Mouse (Mus musculus) CH12.LX (cell line): ENCODE measurements at regions not wholly inside any gene's neighbourhood (a gene's known extent, or its start where the extent isn't known, plus 50 kb on each side); places are given as distances from the start of the nearest gene placed in this dataset.

Experiments used
- DNase-seq: peaks from one replicate; pipeline ENCODE4 v3.0.0-alpha.2; 2013; ENCODE audit errors: extremely low read depth
- H3K27ac ChIP-seq: 2 replicates; pipeline ENCODE4 v1.5.1; 2012; ENCODE audit warnings: low read depth, mild to moderate bottlenecking, control low read depth, moderate library complexity; ENCODE audit not compliant: insufficient read depth
- H3K27me3 ChIP-seq: replicated peaks from 2 replicates; pipeline ENCODE3; 2012; ENCODE audit warnings: inconsistent platforms
- H3K36me3 ChIP-seq, 2 experiments: replicated peaks in 1 of 2; 2 replicates each; pipeline versions ENCODE3 to v1.6.1; 2012; ENCODE audit warnings: inconsistent platforms in 1 of 2, low read length in 1 of 2, mild to moderate bottlenecking in 1 of 2, mixed read lengths in 1 of 2, moderate library complexity in 1 of 2; ENCODE audit not compliant: control insufficient read depth in 1 of 2, insufficient read depth in 1 of 2
- H3K4me1 ChIP-seq, 2 experiments: 2 replicates each; pipeline ENCODE4 v1.6.1; 2012; ENCODE audit warnings: inconsistent platforms in 1 of 2, moderate library complexity in 1 of 2; ENCODE audit not compliant: insufficient read depth in 2 of 2, control insufficient read depth in 1 of 2
- H3K4me2 ChIP-seq: 2 replicates; pipeline ENCODE4 v1.6.1; 2012; ENCODE audit warnings: low read depth, mild to moderate bottlenecking, control low read depth; ENCODE audit not compliant: poor library complexity, insufficient read depth, severe bottlenecking
- H3K4me3 ChIP-seq, 3 experiments: fragments of 150-350 bp in 1 of 3; sonication (generic) in 1 of 3; replicated peaks in 1 of 3; 2 replicates each; pipeline versions ENCODE3 to v1.5.1; 2011 to 2012; ENCODE audit warnings: low read depth in 2 of 3, low read length in 2 of 3, mild to moderate bottlenecking in 2 of 3, moderate library complexity in 2 of 3, control low read depth in 1 of 3, improper control_type of control experiment in 1 of 3, inconsistent platforms in 1 of 3, mixed read lengths in 1 of 3; ENCODE audit not compliant: poor library complexity in 1 of 3
- H3K79me2 ChIP-seq: replicated peaks from 2 replicates; pipeline ENCODE4 v1.6.1; 2012; ENCODE audit warnings: mild to moderate bottlenecking, moderate library complexity; ENCODE audit not compliant: control insufficient read depth, poor library complexity, insufficient read depth, severe bottlenecking; ENCODE audit errors: extremely low read depth
- H3K9ac ChIP-seq: 2 replicates; pipeline ENCODE4 v1.6.1; 2012; ENCODE audit warnings: low read depth, mild to moderate bottlenecking, control low read depth, moderate library complexity; ENCODE audit not compliant: insufficient read depth
- H3K9me3 ChIP-seq: replicated peaks from 2 replicates; pipeline ENCODE3; 2012; ENCODE audit warnings: low read length, inconsistent platforms, mixed read lengths
- BHLHE40 ChIP-seq: IDR thresholded peaks from 2 replicates; pipeline ENCODE4 v1.6.1; 2011; ENCODE audit warnings: mild to moderate bottlenecking, low read depth, low read length, improper control_type of control experiment
- CHD2 ChIP-seq: IDR thresholded peaks from 2 replicates; pipeline ENCODE4 v1.6.1; 2011; ENCODE audit warnings: low read length, improper control_type of control experiment
- ELF1 ChIP-seq: IDR thresholded peaks from 2 replicates; pipeline ENCODE4 v1.6.1; 2014; ENCODE audit warnings: low read depth, mild to moderate bottlenecking, inconsistent platforms, low read length, improper control_type of control experiment
- EP300 ChIP-seq: IDR thresholded peaks from 2 replicates; pipeline ENCODE4 v1.6.1; 2011; ENCODE audit warnings: low read length, improper control_type of control experiment
- GABPA ChIP-seq: IDR thresholded peaks from 2 replicates; pipeline ENCODE4 v1.6.1; 2012; ENCODE audit warnings: low read depth, low read length, improper control_type of control experiment, inconsistent platforms; ENCODE audit not compliant: insufficient replicate concordance
- HCFC1 ChIP-seq: IDR thresholded peaks from 2 replicates; pipeline ENCODE4 v1.6.1; 2012; ENCODE audit warnings: low read depth, mild to moderate bottlenecking, inconsistent platforms, low read length, improper control_type of control experiment
- IRF4 ChIP-seq: IDR thresholded peaks from 2 replicates; pipeline ENCODE4 v1.6.1; 2014; ENCODE audit warnings: low read depth, mild to moderate bottlenecking, inconsistent platforms, low read length, improper control_type of control experiment
- JUN ChIP-seq: IDR thresholded peaks from 2 replicates; pipeline ENCODE4 v1.6.1; 2011; ENCODE audit warnings: low read depth, mild to moderate bottlenecking, low read length, improper control_type of control experiment, moderate library complexity; ENCODE audit not compliant: insufficient read depth
- KAT2A ChIP-seq: IDR thresholded peaks from 2 replicates; pipeline ENCODE4 v1.6.1; 2012; ENCODE audit warnings: low read length, improper control_type of control experiment, inconsistent platforms; ENCODE audit not compliant: insufficient replicate concordance
- MAFK ChIP-seq: IDR thresholded peaks from 2 replicates; pipeline ENCODE4 v1.6.1; 2011; ENCODE audit warnings: low read length, improper control_type of control experiment; ENCODE audit not compliant: insufficient replicate concordance
- MXI1 ChIP-seq: IDR thresholded peaks from 2 replicates; pipeline ENCODE4 v1.6.1; 2011; ENCODE audit warnings: mild to moderate bottlenecking, low read depth, low read length, improper control_type of control experiment
- MYC ChIP-seq: IDR thresholded peaks from 2 replicates; pipeline ENCODE4 v1.6.1; 2011; ENCODE audit warnings: low read depth, mild to moderate bottlenecking, improper control_type of control experiment, low read length
- NRF1 ChIP-seq: IDR thresholded peaks from 2 replicates; pipeline ENCODE4 v1.6.1; 2014; ENCODE audit warnings: low read depth, mild to moderate bottlenecking, inconsistent platforms, low read length, improper control_type of control experiment, moderate library complexity
- PAX5 ChIP-seq: IDR thresholded peaks from 2 replicates; pipeline ENCODE4 v1.6.1; 2012; ENCODE audit warnings: low read length, inconsistent platforms, mixed read lengths
- POLR2AphosphoS2 ChIP-seq: IDR thresholded peaks from 2 replicates; pipeline ENCODE4 v1.6.1; 2011; ENCODE audit warnings: low read depth, low read length, improper control_type of control experiment
- RCOR1 ChIP-seq: conservative IDR thresholded peaks from 2 replicates; pipeline ENCODE4 v1.6.1; 2012; ENCODE audit warnings: low read depth, mild to moderate bottlenecking, inconsistent platforms, low read length, improper control_type of control experiment
- SMC3 ChIP-seq: IDR thresholded peaks from 2 replicates; pipeline ENCODE4 v1.6.1; 2011; ENCODE audit warnings: low read depth, low read length, improper control_type of control experiment
- TBP ChIP-seq: conservative IDR thresholded peaks from 2 replicates; pipeline ENCODE4 v1.6.1; 2011; ENCODE audit warnings: low read depth, low read length, improper control_type of control experiment
- TCF12 ChIP-seq: IDR thresholded peaks from 2 replicates; pipeline ENCODE4 v1.6.1; 2014; ENCODE audit warnings: low read depth, mild to moderate bottlenecking, inconsistent platforms, low read length, improper control_type of control experiment
- UBTF ChIP-seq: IDR thresholded peaks from 2 replicates; pipeline ENCODE4 v1.6.1; 2012; ENCODE audit warnings: low read depth, mild to moderate bottlenecking, inconsistent platforms, low read length, improper control_type of control experiment, moderate library complexity
- USF1 ChIP-seq: IDR thresholded peaks from 2 replicates; pipeline ENCODE4 v1.6.1; 2014; ENCODE audit warnings: low read depth, mild to moderate bottlenecking, inconsistent platforms, low read length, improper control_type of control experiment
- dilution Hi-C: fragments of 300-500 bp; cut with MboI; formaldehyde crosslinking; loops from 2 replicates; pipeline ENCODE4 v1.14.3; 2020; ENCODE audit warnings: low sequenced_read_pairs; ENCODE audit not compliant: extremely low pct_unique_long_range_greater_than_20kb, extremely low pct_ligation_motif_present
- in situ Hi-C: fragments of 300-500 bp; cut with MboI; formaldehyde crosslinking; loops from 3 replicates; pipeline ENCODE4 v1.14.3; 2019; ENCODE audit warnings: low sequenced_read_pairs, low pct_ligation_motif_present, low pct_unique_long_range_greater_than_20kb, mixed read lengths

DNA sequence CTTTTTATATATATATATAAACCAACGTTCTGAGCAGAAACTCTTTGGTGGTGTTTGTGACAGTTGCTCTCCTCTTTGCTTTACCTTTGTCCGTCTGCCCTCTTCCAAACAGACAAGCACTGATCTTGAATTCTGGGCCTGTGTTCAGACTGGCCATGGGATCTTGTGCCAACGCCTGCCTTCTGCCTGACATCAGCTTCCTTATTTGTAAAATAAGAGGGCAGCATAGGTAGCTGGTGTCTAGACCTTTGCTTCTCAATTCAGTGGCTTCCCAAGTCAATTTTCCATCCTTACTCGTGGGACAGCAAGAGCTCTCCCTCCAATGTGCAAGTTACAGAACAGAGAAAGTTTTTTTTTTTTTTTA, 596.3 kb downstream of the Bcl11a start:
- no peak overlapping the region for H3K27ac ChIP-seq
- H3K27me3 ChIP-seq, result no peaks in the 10 kb centered on the region
- H3K4me2 ChIP-seq, result no peak overlapping the region
- no peaks in the 10 kb centered on the region for H3K79me2 ChIP-seq
- no peak overlapping the region for H3K9ac ChIP-seq
- in situ Hi-C loops, result no loop called here
- dilution Hi-C loops, result no loop called here
- TF ChIP-seq SMC3 (no peak), UBTF (no peak), EP300 (no peak), CHD2 (no peak), NRF1 (no peak), RCOR1 (no peak), TCF12 (no peak), PAX5 (no peak), IRF4 (no peak), ELF1 (no peak), JUN (no peak), TBP (no peak), MAFK (no peak), USF1 (no peak), BHLHE40 (no peak), MXI1 (no peak), MYC (no peak), KAT2A (no peak), GABPA (no peak), POLR2AphosphoS2 (no peak)
- H3K36me3 ChIP-seq, result no peaks in the 10 kb centered on the region
- peaks cover 0 to 15% of the 10 kb centered on the region in 2 experiments; a peak in 2 of 4 replicates for H3K4me1 ChIP-seq
- DNase-seq, result no peak
- H3K4me3 ChIP-seq, result no peak overlapping the region
- H3K9me3 ChIP-seq, result no peaks in the 10 kb centered on the region

DNA sequence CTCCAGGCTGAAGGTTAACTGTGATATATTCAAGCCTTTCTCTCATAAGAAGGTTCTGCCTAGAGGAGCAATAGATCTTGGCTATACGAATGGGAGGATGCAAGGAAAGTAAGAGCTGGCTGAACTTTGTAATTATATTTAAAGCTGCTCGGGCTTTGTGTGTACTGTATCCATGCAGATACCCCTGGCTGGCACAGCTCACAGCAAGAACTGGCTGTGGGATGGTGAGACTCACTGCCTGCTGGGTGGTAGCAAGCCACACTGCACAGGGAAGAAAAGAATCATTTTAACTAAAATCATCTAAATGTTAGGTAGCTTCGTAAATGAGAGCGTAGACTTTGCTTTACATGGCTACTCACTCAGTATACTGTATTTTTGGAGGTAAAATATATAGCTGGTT, 599.2 kb downstream of the Bcl11a start:
- H3K9ac ChIP-seq, result no peak overlapping the region
- peaks cover 0 to 1% of the 10 kb centered on the region in 2 experiments; a peak in 2 of 4 replicates for H3K4me1 ChIP-seq
- no peak overlapping the region for H3K4me2 ChIP-seq
- no peak overlapping the region for H3K27ac ChIP-seq
- no peaks in the 10 kb centered on the region for H3K36me3 ChIP-seq
- DNase-seq, result no peak
- TF ChIP-seq UBTF, result no peak
- no peak for TF ChIP-seq ELF1
- no peak for TF ChIP-seq HCFC1
- no peak for TF ChIP-seq MXI1
- TF ChIP-seq, all 38 proteins: peak for 0
- no peaks in the 10 kb centered on the region for H3K27me3 ChIP-seq
- no peak overlapping the region for H3K4me3 ChIP-seq
- no peaks in the 10 kb centered on the region for H3K79me2 ChIP-seq
- H3K9me3 ChIP-seq, result no peaks in the 10 kb centered on the region
- dilution Hi-C loops, result no loop called here
- in situ Hi-C loops, result no loop called here
